Mouse (Mus musculus): Measurements from ENCODE around the gene Slc38a6.

The Slc38a6 gene

DNA sequence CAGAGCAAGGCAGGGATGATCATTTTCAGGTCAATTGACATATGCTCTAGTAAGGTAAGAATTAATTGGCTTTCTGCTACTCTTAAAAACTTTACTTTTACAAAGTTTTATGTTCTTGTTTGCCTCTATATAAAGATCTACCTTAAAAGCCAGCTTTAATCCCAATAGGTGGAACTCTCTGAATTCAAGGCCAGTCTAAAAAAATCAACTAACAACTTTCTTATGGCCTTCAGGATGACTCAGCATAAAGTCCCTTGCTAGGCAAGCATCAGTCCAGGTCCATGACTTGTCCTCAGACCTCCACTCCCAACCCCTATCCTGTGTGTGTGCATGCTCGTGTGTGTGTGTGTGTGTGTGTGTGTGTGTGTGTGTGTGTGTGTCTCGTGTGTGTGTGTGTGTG is 70.1 kb downstream of the Slc38a6 start:
- DNase-seq (ENCODE audit: low read depth, low spot score) = no peak

DNA sequence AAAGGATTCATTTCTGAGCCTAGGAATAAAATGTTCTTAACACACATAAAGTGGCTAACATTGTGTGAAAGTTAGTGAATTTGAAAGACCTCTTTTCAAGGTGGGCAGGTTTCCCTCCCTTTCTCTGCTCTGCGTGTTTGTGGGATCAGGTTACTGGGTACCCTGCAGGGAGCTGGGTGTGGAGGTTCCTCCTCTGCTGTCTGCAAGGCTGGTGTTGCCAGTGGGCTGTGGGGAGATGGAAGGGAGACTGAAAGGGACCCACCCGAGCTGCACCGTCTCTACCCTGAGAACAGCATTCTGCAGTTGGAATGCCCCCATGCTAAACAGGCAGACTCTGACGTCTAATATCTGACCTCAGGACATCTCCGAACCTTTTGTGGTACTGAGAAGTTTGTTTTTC is 70.7 kb downstream of the Slc38a6 start:
- no peak for DNase-seq (ENCODE audit: low read depth, low spot score)

DNA sequence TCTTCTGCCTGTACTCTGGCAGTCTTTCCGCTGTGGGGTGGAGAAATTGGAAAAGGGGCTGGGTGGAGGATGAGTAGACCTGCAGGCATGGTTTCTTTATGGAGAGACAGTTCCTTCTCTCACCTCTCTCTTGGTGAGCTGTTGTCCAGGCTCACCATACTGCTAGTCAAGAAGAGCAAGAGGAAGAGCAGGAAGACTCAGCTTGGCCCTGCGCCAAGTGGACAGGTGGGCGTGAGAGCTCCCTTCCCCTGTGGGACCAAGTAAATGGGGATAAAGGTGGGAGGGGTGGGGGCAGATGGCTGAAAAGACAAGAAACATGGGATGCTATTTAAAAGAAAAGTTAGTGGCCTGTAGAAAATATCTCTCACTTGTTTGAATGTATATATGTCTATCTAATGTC is 71.2 kb downstream of the Slc38a6 start:
- no peak for DNase-seq (ENCODE audit: low read depth, low spot score)

DNA sequence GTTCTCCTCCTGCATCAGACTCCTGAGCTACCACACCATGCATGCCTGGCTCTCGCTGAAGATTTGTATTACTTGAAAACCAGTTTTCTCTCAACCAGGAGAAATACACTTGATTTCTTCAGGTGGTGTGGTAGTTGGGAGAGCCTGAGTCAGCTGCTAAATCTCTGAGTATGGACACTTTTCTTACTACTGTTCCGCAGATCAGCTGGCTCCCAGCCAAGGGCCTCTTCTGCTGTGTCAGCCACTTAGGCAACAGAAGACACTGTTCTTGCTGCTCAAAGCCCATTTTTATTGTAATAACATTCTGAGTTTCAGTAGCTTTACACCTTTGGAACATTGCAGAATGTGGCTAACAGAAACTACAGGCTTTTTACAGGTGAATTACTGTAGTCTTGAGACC is 72.1 kb downstream of the Slc38a6 start:
- no peak for DNase-seq (ENCODE audit: low read depth, low spot score)

DNA sequence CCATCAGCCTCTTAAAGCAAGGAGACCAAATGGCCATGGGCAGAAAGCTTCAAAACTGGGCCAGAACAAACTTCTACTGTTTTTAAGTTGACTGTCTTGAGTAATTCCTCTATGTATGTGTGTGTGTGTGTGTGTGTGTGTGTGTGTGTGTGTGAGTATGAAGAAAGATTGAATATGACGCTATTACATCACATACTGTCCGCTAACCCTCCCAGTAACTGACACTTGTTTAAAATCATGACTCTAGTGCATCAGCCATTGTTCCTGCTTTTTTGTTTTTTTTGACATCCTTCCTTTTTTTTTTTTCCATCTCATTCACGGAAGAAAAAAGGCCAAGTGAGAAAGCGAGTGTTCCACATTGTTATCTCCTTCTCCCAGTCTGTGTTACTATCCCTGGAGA is 72.9 kb downstream of the Slc38a6 start:
- DNase-seq (ENCODE audit: low read depth, low spot score) = no peak

DNA sequence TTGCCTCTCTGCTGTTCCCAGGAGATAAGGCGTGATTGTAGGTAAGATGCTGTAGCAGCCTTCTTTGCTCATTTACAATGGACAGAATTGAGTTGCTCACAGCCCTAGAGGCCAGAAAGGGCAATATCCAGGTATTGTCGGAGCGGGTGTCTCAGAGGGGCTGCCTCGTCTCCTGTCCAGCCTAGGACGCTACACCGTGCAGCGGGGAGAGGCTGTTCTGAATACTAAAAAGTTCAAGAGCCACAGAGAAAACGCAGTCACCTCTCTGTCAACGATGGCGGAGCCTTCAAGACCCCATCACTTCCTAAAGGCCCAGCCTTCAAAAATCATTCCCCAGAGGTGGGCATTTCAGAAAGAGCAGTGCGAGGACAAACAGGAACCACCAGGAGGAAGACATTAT is 74.6 kb downstream of the Slc38a6 start:
- no peak for DNase-seq (ENCODE audit: low read depth, low spot score)

DNA sequence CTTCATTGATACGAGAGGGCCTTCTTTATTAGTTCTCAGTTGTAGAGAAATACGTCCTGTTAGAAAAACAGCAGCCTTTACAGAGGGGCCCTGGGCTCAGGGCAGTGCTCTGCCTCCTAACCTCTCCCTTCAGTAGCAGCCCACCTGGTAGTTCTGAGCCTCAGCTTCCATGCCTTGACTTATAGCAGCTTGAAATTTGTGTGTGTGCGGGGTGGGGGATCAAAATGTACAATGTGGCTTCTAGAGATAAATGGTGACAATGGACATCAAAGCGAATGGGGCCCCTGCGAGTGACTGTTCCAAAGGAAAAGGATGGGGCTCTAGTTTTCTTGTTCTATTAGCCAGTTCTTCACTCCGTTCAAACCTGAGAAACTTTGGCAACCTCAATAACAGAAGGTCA is 76.8 kb downstream of the Slc38a6 start:
- no peak for DNase-seq (ENCODE audit: low read depth, low spot score)

DNA sequence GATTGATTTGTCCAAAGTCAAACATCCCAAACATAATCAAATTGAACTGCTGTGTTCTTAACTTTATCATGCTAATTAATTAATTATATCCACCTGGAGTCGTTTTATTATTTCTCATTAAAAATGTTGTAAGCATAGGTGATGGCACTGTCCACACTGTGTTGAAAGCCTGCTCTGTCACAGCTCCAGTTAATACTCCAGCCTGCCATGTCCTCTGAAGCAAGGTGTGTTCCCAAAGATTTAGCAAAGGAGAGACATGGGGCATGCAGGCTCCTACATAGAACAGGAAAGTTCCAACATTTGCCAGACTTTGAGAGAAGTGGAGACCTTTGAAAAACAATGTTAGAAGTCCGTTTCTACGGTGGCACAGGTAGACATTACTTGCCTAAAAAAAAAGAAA is 77.4 kb downstream of the Slc38a6 start:
- DNase-seq (ENCODE audit: low read depth, low spot score) = no peak

DNA sequence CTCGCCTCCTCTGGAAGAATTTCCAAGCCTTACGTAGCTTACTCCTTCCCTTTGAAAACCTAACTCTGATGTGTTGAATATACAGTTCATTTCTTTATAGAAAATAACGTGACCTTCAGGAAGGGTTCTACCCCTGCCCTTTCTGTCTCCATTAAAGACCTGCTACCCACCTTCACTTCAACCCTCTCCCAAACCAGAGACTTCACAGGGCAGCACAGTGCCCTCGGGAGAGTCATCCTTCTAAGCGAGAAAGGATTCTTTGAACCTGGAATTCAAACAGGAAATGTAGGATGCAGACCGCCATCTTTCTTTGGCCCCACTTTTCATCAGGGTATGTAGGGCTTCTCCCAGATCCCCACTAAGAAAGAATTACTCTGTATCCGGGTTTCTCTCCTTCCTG is 80.0 kb downstream of the Slc38a6 start:
- DNase-seq (ENCODE audit: low read depth, low spot score) = no peak

DNA sequence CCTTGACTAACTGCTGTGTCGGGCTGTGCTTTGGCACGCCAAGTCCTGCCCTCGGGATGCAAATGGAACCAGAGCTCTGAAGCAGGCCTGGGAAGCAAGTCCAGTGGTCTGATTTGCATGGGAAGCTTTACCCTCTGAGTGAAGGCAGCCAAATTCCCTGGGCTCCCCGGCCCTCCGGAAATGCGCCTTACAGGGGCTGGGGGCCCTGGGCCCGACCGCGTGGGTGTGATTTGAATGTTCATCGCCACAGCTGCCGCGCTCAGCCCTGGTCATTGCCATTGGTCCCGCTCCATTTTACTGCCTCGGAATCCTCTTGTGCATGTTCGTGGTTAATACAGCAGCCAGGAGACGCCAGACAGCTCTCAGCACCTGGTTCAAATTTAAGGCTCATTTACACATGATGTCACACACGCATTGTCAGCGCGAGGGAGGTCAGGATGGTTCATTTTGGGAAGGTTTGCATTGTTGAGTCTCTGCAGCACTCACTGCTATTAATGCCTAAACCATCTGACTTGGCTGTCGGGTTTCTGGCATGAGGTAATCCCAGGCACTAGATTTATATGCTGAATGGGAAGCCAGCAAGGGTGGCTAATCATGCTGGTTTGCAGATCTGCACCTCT is 81.0 kb downstream of the Slc38a6 start:
- no peak for DNase-seq (ENCODE audit: low read depth, low spot score)

DNA sequence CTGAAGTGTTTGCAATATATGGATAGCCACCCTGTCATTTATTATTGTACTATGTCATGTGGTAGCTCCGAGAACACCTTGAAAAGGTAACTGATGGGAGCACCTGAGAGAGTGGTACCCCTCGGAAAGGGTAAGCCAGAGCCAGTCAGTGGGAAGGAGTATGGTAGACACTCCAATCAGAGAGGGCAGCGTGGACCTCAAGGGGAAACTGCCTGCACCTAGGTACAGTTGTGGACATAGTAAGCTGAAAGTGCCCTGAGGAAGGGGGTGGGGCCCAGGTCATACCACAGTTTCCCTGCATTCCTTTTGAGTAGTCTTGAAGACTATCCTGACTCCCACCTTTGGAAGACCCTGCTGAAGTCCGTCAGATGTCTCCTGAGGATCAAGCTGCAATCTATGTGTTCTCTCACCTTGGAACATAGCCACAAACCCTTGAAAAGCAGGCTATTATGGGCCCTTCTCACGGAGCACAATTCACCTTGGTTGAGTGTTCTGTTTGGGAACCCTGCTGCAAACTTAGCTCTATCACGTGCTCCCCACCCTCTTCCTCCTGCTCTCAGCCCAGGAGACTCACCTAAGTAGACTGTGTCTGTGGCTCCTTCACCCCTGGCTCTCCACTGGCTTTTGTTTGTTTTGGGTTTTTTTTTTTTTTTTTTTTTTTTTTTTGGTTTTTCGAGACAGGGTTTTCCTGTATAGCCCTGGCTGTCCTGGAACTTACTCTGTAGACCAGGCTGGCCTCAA is 82.5 kb downstream of the Slc38a6 start:
- DNase-seq (ENCODE audit: low read depth, low spot score) = no peak

DNA sequence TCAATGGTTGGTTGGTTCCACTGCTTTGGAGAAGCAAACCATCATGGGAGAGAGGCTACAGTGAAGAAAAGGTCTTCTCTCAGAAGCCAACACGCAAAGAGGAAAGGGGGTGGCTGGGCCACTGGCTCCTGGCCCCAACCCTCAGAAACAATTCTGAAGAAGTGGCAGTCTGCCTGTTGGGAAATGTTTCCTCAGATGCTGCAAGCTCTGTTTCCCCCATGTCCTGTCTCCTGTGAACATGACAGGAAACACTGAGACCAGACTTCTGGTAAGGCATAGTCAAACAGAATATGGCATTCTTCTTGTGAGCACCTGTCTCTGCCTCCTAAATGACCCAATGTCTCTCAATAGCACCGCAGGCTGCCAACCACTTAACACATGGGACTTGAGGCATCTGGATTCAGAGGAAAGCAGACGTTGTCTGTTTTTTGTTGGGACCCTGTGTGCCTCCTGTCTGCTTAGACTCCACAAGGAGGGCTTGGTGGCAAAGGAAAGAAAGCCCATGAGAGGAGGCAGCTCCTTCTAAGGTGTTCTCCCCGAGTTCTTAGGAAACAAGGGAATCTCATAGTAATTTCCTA is 83.9 kb downstream of the Slc38a6 start:
- DNase-seq (ENCODE audit: low read depth, low spot score) = no peak

DNA sequence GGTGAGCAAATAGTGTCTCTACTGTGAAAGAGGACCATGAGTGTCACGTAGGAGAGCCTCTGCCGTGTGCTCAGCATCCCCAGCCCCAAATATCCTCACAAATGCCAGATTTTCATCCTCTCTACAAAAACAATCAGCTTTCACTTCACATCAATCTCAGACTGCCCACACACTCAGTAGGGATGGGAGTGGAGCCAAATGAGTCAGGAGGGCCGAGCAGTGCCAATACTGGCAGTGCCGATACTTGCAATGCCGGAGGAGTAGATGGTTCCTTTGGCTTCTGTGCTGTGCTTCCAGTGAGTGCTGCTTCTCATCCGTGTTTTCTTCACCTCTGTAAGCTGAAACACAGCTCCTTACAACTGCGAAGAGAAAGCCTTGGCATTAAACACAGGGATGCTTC is 84.6 kb downstream of the Slc38a6 start:
- DNase-seq (ENCODE audit: low read depth, low spot score) = peak; percentile 22

DNA sequence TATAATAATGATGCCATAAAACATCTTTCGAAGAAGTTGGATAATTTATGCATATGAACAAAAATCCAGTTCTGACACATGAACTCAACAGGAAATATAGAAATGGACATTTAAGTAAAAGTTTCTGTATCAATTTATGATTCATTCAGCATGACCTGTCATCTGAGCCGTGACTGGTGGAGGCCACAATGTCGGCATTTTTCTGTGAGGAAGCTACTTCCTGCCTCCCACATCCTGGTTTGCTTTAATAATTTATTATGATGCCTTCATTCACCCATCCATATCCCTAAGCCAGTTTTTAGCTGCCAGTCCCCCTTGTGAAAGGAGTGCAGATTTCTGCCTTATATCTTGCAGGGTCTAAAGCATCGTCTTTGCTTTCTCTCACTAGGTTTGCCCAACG is 91.4 kb downstream of the Slc38a6 start:
- no peak for DNase-seq (ENCODE audit: low read depth, low spot score)

DNA sequence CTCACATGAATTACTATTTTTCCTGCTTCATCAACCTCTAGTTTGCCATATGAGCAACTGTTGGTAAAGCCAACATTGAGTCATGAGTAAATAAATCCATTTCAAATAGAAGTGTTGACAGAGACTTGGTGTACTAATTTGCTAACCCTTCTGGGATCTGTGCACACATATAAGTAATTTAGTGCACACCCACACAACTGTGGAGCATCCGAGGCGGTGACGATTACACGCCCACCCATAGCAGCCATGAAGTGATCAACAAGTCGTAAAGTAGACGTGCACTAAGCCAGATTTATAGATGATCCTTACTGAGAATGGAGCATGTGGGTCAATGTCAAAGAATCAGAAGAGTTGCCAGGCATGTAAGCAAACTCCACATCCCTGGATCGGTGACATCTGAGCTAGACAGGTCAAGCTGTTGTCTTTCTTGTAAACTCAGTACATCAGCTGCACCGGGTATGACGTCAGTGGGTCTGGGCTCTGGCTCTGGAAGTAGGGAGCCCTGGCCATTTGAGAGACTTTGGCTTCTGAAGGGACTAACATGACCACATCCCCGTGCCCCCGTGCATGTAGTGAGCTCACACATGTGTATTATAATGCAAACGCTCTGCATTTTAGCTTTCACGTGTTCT is 92.3 kb downstream of the Slc38a6 start:
- no peak for DNase-seq (ENCODE audit: low read depth, low spot score)

DNA sequence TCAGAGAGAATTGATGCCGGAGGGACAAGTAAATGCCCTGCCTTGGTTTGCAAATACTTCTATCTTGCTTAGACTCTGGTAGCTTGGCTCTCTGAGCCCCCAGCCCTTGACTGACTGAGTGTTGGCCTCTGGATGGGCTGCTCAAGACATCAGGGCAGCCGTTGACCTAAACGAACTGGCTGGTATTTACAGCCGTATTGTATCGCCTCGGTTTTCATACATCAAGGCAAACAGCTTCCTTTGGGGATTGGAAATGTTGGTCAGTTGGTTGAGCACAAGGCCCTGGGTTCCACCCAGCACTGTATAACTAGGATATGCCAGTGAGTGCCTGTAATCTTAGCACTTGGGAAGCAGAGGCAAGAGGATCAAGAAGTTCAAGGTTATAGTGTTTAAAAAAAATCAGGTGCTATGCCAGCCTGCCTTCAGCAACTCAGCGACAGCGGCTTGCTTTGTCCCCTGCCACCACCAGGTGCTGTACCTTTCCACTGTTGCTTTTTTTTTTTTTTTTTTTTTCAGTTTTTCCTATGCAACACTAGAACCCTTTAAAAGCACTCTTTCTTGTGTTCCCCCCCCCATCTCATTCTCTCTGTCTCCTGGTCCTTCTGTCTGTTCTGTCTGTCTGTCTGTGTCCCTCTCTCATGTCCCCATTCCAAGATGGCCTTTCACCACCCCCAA is 94.2 kb downstream of the Slc38a6 start:
- no peak for DNase-seq (ENCODE audit: low read depth, low spot score)

DNA sequence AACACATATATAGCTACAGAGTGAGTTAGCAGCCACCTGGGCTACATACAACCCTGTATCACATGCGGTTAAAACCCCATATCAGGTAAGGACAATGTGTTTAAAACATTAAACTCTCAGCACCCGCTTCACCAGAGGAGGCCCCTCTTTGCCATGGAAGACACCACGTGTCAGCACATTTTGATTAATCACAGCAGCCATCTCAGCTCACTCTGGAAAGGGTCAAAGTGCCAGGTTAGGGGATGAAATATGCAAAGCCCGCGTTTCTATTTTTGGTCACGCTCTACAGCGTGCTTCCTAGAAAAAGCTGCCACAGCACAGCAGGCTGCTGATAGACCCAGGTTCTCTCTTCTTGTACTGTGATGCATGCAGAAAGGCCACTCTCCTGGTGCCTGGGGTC is 94.9 kb downstream of the Slc38a6 start:
- DNase-seq (ENCODE audit: low read depth, low spot score) = no peak

DNA sequence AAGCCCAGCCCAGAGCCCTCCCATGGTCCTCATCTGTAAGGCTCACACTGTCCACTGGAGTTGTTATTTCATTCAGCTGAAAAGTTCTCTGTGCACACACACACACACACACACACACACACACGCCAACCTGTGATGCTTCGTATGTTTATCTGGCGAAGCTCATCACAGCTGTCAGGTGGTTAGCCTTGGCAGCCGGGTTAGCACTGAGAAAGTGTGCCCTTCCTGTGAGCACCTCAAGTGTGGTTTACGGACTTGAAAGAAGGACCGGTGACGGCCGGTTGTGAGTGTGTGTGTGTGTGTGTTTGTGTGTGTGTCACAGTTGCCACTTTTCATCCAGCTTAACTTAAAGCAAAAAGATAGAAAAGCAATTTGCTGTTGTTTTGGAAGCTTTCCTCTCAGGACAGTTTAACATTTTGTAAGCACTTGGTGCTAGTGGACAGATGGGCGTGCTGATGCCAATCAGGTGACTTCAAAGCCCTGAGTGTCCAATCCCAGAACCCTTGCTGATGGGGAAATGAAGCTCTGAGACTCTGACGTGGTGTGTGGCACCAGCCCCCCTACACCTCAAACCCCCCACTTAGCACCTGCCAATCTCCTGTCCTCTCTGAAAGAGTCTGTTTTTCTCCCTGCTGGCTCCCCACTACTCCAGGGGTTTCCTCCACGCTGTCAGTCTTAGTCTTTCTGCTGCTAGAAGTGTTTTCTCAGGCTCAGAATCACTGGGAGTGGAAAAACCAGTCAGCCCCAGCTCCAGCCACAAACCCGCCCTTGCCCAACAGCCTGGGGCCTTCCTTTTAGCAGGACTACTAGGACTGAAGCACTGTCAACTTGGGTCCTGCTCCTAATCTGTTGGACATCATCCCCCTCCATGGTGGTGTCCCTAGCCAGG is 96.0 kb downstream of the Slc38a6 start:
- DNase-seq (ENCODE audit: low read depth, low spot score) = no peak

DNA sequence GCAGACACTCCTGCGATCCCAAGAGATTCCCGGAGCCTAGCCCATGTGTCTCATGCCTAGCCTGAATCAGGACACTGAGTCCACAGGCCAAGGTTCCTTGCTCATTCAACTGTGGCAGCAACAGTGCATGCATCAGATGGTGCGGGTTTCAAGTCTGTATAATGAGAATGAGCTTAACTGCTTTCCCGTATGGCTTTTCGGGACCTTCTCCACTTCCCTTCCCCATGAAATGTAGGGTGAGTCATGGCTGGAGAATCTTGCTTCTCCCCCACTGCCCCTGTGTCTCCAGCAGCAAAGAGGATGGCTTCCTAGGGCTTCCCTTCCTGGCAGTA is 96.6 kb downstream of the Slc38a6 start:
- no peak for DNase-seq (ENCODE audit: low read depth, low spot score)

DNA sequence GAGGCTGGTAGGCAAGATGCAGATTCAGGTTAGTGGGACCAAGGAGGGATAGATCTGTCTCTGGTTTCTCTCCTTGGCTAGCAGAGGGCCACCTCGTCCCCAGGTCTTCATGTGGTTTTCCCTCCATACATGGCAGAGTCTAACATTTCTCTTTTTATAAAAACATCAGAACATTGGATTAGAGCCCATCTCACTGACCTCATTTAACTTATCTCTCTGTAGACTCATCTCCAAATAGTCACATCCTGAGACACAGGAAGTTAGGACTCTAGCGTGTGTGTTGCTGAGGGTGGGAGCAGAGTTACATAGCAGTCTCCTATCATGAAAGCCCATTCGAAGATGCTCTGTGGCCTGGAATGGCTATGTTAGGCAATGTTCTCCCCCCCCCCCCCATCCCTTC is 97.3 kb downstream of the Slc38a6 start:
- no peak for DNase-seq (ENCODE audit: low read depth, low spot score)

DNA sequence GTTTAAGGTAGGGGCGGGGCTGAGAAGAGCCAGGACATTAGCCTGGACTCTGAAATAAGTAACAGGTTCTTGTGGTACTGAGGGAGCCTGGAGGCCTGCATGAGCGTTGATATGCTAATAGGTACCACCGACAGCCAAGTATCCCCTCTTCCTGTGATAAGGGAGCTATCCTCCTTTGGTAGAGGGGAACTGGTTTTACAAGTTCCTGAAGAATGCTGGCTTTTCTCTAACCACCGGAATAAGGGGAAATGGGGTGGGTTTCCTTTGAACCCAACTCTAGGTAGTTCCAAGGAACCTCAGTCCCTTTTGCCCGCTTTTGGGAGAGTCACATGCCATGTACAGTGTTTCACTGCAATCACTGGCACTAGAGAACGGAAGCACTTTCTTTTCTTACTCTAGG is 98.2 kb downstream of the Slc38a6 start:
- no peak for DNase-seq (ENCODE audit: low read depth, low spot score)
